Mouse (Mus musculus): Measurements from ENCODE around the gene Mlkl. TPM values are rescaled to one million over a fixed set of nuclear protein-coding genes. Genes with fewer than 3 reads are reported as not detected.
"Not testable (repeated sequence)": the region's sequence is repeated elsewhere in the genome, so short reads cannot be mapped to it uniquely, and the experiment has no call there.

The Mlkl gene
- polyA plus RNA-seq, 1 experiment from 2014 or later: 2.8 TPM

GRCm38 (mm10) chr8:111313961-111314360 lies 24.0 kb downstream of the Mlkl start:
- not testable (repeated sequence) for H3K27me3 ChIP-seq (replicated peaks); H3K36me3 ChIP-seq; H3K9ac ChIP-seq; H3K9me3 ChIP-seq; H3K4me2 ChIP-seq; ATAC-seq (ENCODE audit: extremely low read depth, insufficient number of reproducible peaks, low FRiP score, low TSS enrichment); H3K4me3 ChIP-seq; H3K27ac ChIP-seq (replicated peaks); H3K4me1 ChIP-seq
- WGBS: 88% methylated on average over 6 of the region's 6 CpGs

DNA sequence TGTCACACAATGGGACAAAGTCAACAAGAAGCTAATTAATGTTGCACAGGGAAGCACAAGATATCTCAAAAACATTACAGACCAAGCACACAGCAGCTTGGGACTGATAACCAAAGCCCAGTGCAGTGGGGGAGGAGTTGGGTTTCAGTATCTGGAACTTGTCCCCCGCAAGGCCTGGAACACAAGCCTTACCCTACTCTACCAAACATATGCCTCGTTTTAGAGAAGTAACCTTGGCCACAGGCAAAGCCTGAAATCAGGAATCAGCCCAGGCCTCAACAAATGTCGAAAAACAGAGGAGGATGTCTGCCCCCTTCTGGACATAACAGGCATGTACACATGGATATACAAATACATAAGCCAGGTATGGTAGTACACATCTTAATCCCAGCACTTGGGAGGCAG lies 25.2 kb downstream of the Mlkl start:
- WGBS: 62% methylated on average over 3 of the region's 3 CpGs

DNA sequence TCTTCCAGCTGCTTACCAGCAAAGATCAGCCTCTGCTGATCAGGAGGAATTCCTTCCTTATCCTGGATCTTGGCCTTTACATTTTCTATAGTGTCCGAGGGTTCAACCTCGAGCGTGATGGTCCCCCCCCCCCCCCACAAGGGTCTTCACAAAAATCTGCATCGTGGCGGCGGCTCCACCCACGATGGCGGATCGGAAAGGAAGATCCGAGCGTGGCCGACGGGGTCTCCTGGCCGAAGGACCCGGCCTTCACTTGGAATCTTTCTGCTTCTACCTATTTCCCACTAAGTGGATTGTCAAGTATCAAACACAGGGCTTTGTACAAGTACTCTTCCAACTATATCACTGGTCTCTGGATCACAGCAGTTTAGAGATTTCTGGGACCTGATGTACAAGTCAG lies 28.0 kb downstream of the Mlkl start:
- not testable (repeated sequence) for ATAC-seq (ENCODE audit: extremely low read depth, insufficient number of reproducible peaks, low FRiP score, low TSS enrichment); H3K27ac ChIP-seq (replicated peaks); H3K36me3 ChIP-seq; H3K9ac ChIP-seq; H3K4me1 ChIP-seq; H3K9me3 ChIP-seq; H3K27me3 ChIP-seq (replicated peaks); H3K4me3 ChIP-seq; H3K4me2 ChIP-seq
- WGBS: 90% methylated on average over 15 of the region's 15 CpGs

More for the DNA sequence above, 25.2 kb downstream of the Mlkl start:
- H3K27me3 ChIP-seq (replicated peaks): no peaks in the 10 kb centered on the region
- no peak overlapping the region for H3K9ac ChIP-seq
- no peak overlapping the region for H3K4me3 ChIP-seq
- H3K9me3 ChIP-seq: no peaks in the 10 kb centered on the region
- H3K4me2 ChIP-seq: no peak overlapping the region
- no peaks in the 10 kb centered on the region for H3K36me3 ChIP-seq
- H3K27ac ChIP-seq (replicated peaks): no peak overlapping the region
- no peak for ATAC-seq (ENCODE audit: extremely low read depth, insufficient number of reproducible peaks, low FRiP score, low TSS enrichment)
- H3K4me1 ChIP-seq: no peaks in the 10 kb centered on the region

GRCm38 (mm10) chr8:111305031-111305730 lies 32.8 kb downstream of the Mlkl start:
- Histone ChIP-seq H3K9me3 (no peaks in the 10 kb centered on the region), H3K36me3 (no peaks in the 10 kb centered on the region), H3K4me3 (no peak overlapping the region), H3K4me2 (peak overlapping the region; percentile 25; the same call in 1 of the 2 replicates), H3K9ac (no peak overlapping the region), H3K4me1 (0 out of 2 replicates have a peak, but pooled peaks cover 3% of the 10 kb centered on the region), H3K27me3 (replicated peaks) (no peaks in the 10 kb centered on the region), H3K27ac (replicated peaks) (no peak overlapping the region)
- no peak for ATAC-seq (ENCODE audit: extremely low read depth, insufficient number of reproducible peaks, low FRiP score, low TSS enrichment)
- 20% methylated on average over 5 of the region's 5 CpGs for WGBS

- no peaks in the 10 kb centered on the region for H3K36me3 ChIP-seq
- WGBS: 83% methylated on average over 3 of the region's 3 CpGs
- ATAC-seq (ENCODE audit: extremely low read depth, insufficient number of reproducible peaks, low FRiP score, low TSS enrichment): no peak
Measured at GRCm38 (mm10) chr8:111304359-111304758, 33.6 kb downstream of the Mlkl start.

GRCm38 (mm10) chr8:111303076-111303803 lies 34.7 kb downstream of the Mlkl start:
- H3K27ac ChIP-seq (replicated peaks); ATAC-seq (ENCODE audit: extremely low read depth, insufficient number of reproducible peaks, low FRiP score, low TSS enrichment); H3K27me3 ChIP-seq (replicated peaks); H3K4me2 ChIP-seq; H3K9ac ChIP-seq; H3K4me3 ChIP-seq; H3K9me3 ChIP-seq; H3K36me3 ChIP-seq: not testable (repeated sequence)
- WGBS: 69% methylated on average over 5 of the region's 5 CpGs
- H3K4me1 ChIP-seq: peaks cover 12% of the 10 kb centered on the region

More at GRCm38 (mm10) chr8:111304359-111304758, 33.6 kb downstream of the Mlkl start:
- Histone ChIP-seq H3K4me3 (no peak overlapping the region), H3K27me3 (replicated peaks) (no peaks in the 10 kb centered on the region), H3K9ac (no peak overlapping the region), H3K9me3 (no peaks in the 10 kb centered on the region), H3K4me2 (no peak overlapping the region), H3K27ac (replicated peaks) (no peak overlapping the region), H3K4me1 (0 out of 2 replicates have a peak, but pooled peaks cover 3% of the 10 kb centered on the region)

GRCm38 (mm10) chr8:111300597-111301546 lies 37.1 kb downstream of the Mlkl start:
- Histone ChIP-seq H3K9ac (peak overlapping the region; percentile 41; the same call in 1 of the 2 replicates), H3K27me3 (replicated peaks) (no peaks in the 10 kb centered on the region), H3K9me3 (no peaks in the 10 kb centered on the region), H3K4me3 (peak overlapping the region; percentile 69), H3K36me3 (peaks cover 12% of the 10 kb centered on the region), H3K4me2 (peak overlapping the region; percentile 65), H3K27ac (replicated peaks) (peak overlapping the region; percentile 57), H3K4me1 (peaks cover 24% of the 10 kb centered on the region)
- ATAC-seq (ENCODE audit: extremely low read depth, insufficient number of reproducible peaks, low FRiP score, low TSS enrichment): no peak
- WGBS: 57% methylated on average over 11 of the region's 11 CpGs

DNA sequence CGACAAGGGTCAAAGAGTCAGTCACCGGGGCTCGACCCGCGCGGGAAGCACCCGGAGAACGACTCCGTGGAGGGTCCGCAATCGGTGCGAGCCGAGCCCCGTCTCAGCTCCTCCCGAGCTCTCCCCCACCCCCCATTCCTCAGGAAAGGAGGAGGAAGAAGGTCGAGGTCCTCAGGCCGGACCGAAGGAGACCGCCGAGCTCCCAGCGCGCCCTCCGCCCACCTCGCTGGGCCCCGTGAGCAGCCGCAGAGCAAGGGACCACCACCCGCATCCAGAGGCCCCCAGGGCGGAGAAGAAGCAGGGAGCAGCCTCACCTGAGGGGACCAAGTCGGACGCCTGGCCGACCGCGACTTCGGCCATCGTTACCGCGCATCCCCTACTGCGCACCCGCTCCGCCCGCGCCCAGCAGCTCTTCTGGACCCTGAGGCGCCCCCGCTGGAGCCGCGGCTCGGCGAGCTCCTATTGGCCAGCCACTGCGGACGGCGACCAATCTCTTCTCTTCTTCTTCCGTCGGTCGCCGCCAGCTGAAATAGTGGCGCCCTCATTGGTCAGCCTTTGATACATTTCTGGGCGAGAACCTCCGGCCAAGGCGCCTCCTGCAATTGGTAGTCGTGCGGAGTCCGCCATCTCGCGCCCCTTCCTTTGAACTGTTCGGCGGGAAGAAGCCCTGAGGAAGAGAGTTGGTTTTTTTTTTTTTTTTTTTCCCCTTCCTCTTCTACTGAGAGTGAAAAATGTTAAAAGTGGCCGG lies 38.0 kb downstream of the Mlkl start, which contains the start of gene Rfwd3:
Gene Rfwd3, minus strand, starts transcription at position 402 of the 748 bp plus-strand sequence.
- H3K27ac ChIP-seq (replicated peaks): peak within 1 kb of the TSS; percentile 90
- H3K4me1 ChIP-seq: peaks cover 25% of the 10 kb centered on the region
- WGBS: under 1% methylated on average over 67 of the region's 67 CpGs
- H3K27me3 ChIP-seq (replicated peaks): no peaks in the 10 kb centered on the region
- no peaks in the 10 kb centered on the region for H3K9me3 ChIP-seq
- H3K4me3 ChIP-seq: peak within 1 kb of the TSS; percentile 69
- peaks cover 20% of the 10 kb centered on the region for H3K36me3 ChIP-seq
- peak; percentile 97 for ATAC-seq (ENCODE audit: extremely low read depth, insufficient number of reproducible peaks, low FRiP score, low TSS enrichment)
- peak within 1 kb of the TSS; percentile 94 for H3K9ac ChIP-seq
- H3K4me2 ChIP-seq: peak within 1 kb of the TSS; percentile 75

DNA sequence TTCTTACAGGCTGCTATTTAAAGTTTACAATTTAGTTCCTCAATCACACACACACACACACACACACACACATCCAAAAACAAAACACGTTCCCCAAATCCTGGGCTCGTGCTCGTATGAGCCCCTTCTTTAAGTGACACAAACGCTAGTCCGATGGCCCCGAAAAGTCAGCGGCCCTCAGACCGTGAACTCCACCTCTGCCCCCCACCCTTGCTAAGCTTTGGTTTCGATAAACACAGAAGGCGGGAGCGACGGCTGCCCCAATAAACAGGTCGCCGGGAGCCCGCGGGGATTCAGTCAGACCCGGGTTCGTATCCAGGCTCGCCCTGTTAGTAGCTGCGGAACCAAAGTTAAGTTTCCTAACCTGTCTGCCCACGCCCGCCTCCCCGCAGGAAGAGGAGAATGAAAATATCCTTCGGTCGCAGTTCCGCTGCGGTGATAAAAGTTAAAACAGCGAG lies 38.6 kb downstream of the Mlkl start:
- no peaks in the 10 kb centered on the region for H3K9me3 ChIP-seq
- peak overlapping the region; percentile 69 for H3K4me3 ChIP-seq
- peak overlapping the region; percentile 90 for H3K27ac ChIP-seq (replicated peaks)
- H3K4me2 ChIP-seq: peak overlapping the region; percentile 75
- H3K9ac ChIP-seq: peak overlapping the region; percentile 94
- peaks cover 26% of the 10 kb centered on the region for H3K4me1 ChIP-seq
- WGBS: under 1% methylated on average over 28 of the region's 28 CpGs
- 0 out of 2 replicates have a peak, but pooled peaks have one; percentile 5 for ATAC-seq (ENCODE audit: extremely low read depth, insufficient number of reproducible peaks, low FRiP score, low TSS enrichment)
- H3K36me3 ChIP-seq: peaks cover 25% of the 10 kb centered on the region
- no peaks in the 10 kb centered on the region for H3K27me3 ChIP-seq (replicated peaks)

GRCm38 (mm10) chr8:111298011-111298410 lies 40.0 kb downstream of the Mlkl start:
- ATAC-seq (ENCODE audit: extremely low read depth, insufficient number of reproducible peaks, low FRiP score, low TSS enrichment): no peak
- H3K4me3 ChIP-seq: peak overlapping the region; percentile 69; the same call in 1 of the 2 replicates
- no peak overlapping the region for H3K27ac ChIP-seq (replicated peaks)
- H3K4me2 ChIP-seq: peak overlapping the region; percentile 75
- H3K36me3 ChIP-seq: peaks cover 39% of the 10 kb centered on the region
- no peaks in the 10 kb centered on the region for H3K9me3 ChIP-seq
- 89% methylated on average over 1 of the region's 1 CpGs for WGBS
- H3K27me3 ChIP-seq (replicated peaks): no peaks in the 10 kb centered on the region
- H3K9ac ChIP-seq: 0 out of 2 replicates have a peak overlapping the region, but pooled peaks have one; percentile 50
- peaks cover 26% of the 10 kb centered on the region for H3K4me1 ChIP-seq

All from heart, embryonic 13.5 days (tissue).